Mouse (Mus musculus) fat pad, adult 2 months (tissue): ENCODE results near the gene Atp9a.

Experiments used
- DNase-seq: peaks from one replicate; pipeline ENCODE4 v3.0.0-alpha.2; 2011; ENCODE audit warnings: low read depth, low spot score; ENCODE audit errors: extremely low read depth

Gene Atp9a

GRCm38 (mm10) chr2:168683520-168684150 lies 58.6 kb downstream of the Atp9a start:
- DNase-seq, result no peak

GRCm38 (mm10) chr2:168682721-168683120 lies 59.5 kb downstream of the Atp9a start:
- no peak for DNase-seq

DNA sequence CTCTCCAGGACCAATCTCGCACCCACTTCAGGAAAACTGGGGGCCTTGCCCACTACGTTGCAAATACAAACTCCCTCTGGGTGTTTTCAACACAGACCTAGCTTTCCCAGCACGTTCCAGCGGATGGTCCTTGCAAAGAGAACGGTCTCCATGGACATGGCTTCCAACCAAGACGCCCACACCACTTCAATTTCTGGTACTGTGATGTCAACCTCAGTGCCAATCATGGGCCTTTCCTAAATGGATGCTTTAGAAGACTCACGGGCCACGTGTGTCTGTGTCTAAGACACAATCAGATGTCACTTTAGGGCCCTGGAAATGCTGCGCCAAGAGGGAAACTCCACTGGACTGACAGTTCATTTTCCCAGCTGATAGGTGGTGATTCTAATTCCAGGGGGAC lies 60.7 kb downstream of the Atp9a start:
- no peak for DNase-seq

GRCm38 (mm10) chr2:168679381-168680199 lies 62.6 kb downstream of the Atp9a start:
- no peak for DNase-seq

DNA sequence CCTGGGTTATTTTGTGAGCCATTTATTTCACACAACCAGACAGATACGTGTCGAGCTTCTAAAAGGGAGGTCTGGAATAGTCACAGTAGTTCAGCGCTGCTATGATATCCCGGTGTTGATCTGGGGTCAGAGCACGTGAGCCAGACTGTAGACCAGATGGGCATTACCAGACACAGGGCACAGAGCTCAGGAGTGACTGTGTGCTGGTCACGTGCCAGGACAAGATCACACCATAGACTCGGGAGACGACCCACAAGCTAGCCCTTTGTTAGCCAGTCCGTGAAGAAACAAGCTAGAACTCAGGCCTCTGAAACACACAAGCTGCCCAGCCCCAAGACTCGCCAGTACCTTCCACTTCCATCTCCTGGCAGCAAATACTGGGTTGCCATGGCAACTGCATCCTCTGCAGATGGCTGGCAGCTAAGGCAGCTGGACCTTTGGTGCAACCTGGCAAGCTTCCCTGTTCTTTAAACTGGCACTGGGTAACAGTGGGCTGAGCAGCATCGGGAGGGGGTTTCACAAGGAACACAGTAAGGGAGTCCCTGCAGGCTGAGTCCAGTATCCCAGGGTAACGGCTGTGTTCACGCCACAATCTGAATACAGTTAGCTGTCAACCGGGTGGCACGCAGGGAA lies 63.4 kb downstream of the Atp9a start:
- no peak for DNase-seq

DNA sequence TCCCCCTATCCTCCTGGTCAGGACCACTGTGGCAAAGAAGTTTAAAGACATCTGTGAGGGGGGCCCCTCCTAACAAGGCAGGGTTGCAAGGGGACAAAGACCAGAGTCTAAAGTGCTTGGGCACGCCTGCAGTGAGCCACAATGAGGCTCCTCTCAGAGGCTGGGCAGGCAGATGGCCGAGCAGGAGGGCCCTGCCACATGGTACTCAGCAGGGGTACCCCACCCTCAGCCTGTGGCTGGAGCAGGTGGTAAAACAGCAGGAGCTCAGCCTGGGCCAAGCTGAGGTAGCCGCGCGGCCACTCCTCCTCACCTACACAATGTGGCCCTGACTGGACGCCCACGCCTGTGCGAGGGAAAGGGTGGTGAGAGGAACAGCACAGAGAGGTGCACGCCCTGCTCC lies 64.6 kb downstream of the Atp9a start:
- no peak for DNase-seq

- DNase-seq, result no peak
Observed at GRCm38 (mm10) chr2:168671724-168672123, 70.5 kb downstream of the Atp9a start.

- DNase-seq, result no peak
Observed at GRCm38 (mm10) chr2:168670241-168670640, 72.0 kb downstream of the Atp9a start.

GRCm38 (mm10) chr2:168669762-168670161 lies 72.4 kb downstream of the Atp9a start:
- no peak for DNase-seq

DNA sequence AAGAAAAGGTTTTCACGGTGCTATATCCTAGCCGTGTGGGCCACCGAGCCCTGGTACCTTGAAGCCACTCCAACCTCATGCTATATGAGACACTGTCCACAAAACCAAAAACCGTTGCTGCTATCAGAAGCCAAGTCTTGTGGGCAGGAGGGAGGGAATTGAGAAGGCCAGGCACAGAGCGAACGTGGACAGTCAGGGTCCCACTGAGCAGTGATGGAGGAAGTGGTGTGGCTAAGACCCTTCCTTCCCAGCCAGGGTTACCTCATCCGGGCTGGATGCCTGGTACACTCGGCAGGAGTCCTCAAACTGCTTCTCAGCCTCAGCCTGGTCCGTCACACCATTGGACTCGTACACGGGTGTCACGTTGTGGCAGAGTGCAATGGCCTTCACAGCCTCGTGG lies 74.5 kb downstream of the Atp9a start:
- no peak for DNase-seq

GRCm38 (mm10) chr2:168665680-168666079 lies 76.5 kb downstream of the Atp9a start:
- no peak for DNase-seq

- no peak for DNase-seq
Observed at GRCm38 (mm10) chr2:168663716-168664115, 78.5 kb downstream of the Atp9a start.

- no peak for DNase-seq
Observed at GRCm38 (mm10) chr2:168663216-168663615, 79.0 kb downstream of the Atp9a start.

DNA sequence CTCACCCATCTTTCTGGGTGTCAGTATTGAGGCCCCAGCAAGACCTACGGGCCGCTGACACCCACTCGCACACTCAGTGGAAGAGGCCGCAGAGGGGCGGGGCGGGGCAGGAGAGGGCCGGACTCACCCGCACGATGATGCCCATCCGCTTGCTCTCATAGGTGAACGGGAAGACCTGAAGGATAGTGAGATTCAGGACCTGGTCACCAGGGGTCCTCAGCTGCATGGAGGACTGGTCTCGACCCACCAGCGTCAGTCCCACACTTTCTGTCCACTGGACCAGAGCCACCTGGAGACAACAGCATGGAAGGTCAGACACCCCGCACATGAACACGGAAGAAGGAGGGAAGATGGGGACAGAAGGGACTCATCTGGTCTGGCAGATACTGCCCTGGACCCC lies 80.4 kb downstream of the Atp9a start:
- no peak for DNase-seq

- no peak for DNase-seq
Observed at GRCm38 (mm10) chr2:168660344-168660743, 81.9 kb downstream of the Atp9a start.

DNA sequence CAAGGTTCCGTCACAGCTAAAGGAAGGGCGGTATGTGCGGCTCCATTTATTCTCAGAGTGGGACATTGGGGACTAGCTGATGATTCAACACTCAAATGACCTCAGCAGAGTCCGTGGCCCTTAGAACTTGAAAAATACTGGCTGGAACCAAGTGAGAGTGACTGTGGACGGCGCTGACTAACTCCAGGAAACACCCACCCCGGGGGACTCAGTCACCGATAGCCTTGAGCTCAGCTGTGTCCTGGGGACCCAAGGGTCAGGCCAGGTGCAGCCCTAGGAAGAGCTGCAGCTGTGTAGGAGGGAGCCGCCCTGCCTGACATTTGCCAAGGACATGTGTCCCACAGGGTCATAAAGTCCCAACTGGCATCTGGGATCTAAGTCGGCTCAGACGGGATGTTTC lies 83.7 kb downstream of the Atp9a start:
- no peak for DNase-seq

DNA sequence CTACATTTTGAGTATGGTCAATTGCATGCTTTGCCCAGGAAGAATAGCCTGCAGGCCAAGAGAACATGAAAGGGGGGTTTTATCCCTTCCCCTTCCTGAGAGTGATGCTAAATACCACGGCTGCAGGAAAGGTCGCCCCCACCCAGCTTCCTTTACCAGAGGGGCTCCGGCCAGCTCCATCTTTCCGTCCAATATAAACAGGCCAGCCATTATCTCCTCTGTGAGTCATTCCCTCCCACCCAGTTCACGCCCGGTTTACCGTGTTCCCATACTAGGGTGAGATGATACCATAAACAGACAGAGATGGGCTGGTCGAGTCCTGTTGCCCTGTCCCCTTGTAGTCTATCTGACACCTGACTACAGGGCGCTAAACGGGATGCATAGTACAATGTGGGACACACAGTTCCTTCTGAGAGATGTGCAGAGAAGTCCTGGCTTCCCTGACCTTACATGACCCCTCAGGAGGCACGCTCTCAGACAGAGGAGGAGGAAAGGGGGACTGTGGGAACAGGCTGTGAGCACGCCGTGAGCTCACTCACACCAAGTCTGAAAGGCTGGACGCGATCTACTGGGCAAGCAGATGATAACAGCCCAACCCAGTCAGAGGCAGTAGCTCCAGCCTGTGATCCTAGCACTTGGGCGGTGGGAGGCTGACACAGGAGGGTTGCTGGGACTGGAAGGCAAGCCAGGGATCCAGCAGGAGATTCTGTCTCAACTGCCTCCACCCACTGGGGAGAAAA lies 85.5 kb downstream of the Atp9a start:
- no peak for DNase-seq

DNA sequence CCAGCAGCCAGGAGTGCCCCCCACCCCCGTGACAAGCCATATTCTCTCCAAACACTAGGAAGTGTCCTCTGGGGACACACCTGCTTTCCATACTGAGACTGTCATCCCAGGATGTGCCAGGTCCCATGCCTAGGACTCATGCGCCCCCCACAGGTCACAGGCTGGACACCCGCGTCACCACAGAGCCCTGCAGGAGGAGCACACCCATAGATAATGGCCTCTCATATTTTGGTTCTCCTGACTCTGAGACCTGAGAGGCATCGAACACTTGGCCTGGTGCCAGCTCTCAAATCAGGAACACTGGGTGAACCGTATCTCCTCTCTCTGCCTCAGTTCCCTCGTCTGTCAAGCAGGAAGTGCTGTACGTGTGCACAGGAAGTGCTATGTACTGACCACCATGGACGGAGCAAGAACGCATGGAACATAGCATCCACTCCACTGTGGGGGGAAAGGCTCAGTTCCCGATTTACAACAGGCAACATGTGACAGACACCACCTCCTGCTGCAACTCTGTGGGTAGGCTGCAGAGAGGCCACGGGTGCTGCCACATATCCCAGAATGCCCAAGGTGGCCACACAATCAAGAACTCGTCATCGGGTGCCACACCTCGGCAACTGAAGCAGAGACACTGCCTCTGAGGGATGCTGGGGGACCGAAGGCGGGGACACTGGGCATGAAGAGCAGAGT lies 87.1 kb downstream of the Atp9a start:
- DNase-seq, result no peak

DNA sequence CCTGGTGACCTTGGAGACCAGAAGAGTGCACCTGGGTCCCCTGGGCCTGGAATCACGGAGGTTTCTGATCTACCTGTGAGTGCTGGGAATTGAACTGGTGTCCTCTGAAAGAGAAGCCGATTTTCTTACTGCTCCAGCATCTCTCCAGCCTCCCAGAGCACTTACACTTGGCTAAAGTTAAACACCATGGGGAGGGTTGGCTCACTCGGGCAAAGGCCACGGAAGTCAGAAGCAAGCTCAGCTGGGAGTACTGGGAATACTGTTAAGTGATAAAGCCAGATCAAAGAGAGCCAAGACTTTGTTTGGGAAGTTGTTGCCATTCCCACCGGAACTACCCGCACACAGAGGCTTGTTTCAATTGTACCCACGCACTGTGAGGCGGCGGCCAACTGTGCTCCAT lies 87.7 kb downstream of the Atp9a start:
- no peak for DNase-seq

- no peak for DNase-seq
Observed at GRCm38 (mm10) chr2:168651757-168652156, 90.5 kb downstream of the Atp9a start.

DNA sequence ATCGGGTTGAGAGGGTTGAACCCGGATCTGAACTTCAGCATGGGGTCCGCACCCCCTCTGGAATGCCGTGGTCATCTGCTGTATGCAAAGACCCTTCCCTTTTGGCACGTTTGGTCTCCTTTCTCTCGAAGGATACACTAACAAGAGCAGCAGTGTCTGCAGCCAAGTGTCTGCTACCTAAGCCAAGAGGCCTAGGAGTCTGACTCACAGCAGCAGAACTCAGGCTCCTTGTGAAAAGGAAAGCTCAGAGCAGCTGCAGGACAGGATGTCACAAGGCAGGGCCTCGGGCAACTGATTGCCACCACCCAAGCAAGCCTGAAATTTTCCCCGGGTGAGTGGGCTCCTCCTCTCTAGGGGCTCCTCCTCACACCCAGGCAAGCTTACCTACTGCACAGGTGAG lies 94.0 kb downstream of the Atp9a start:
- no peak for DNase-seq
